Mouse (Mus musculus): ENCODE results near the gene Kcnd1. TPM values are rescaled to one million over a fixed set of nuclear protein-coding genes. Genes with fewer than 3 reads are reported as not detected.

Gene Kcnd1
- polyA plus RNA-seq, 1 experiment, result 0.79 TPM

DNA sequence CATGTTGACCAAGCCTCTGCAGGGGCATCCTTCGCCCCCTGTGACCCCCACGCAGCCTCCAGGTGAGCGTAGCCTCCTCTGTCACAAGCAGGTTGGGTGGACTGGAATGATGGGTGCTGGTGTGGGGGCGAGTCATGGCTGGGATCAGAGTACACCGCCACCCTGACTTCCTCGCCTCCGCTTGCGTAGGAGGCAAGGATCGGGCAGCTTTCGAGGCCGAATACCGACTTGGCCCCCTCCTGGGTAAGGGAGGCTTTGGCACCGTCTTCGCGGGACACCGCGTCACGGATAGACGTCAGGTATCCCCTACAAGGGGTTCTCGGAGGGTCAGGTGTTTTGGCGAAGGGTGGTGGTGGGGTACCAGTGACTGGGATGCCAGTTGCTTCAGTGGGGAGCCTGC lies 56.4 kb downstream of the Kcnd1 start:
- H3K4me3 ChIP-seq (ENCODE audit: control insufficient read depth, low read depth, low read length), result peak overlapping the region; percentile 84
- H3K36me3 ChIP-seq (ENCODE audit: control insufficient read depth, insufficient read depth, low read length), result no peaks in the 10 kb centered on the region
- H3K27ac ChIP-seq (ENCODE audit: control insufficient read depth, insufficient read depth, low read depth, low read length), result peak overlapping the region; percentile 73
- H3K27me3 ChIP-seq (ENCODE audit: control insufficient read depth, insufficient read depth, low read length), result no peaks in the 10 kb centered on the region
- H3K4me1 ChIP-seq (ENCODE audit: control insufficient read depth, insufficient read depth, low read length), result peaks cover 16% of the 10 kb centered on the region
- TF ChIP-seq POLR2A (IDR thresholded peaks at IDR 0.05; ENCODE audit: control insufficient read depth, low read depth, low read length), result no peak
- no peak for TF ChIP-seq CTCF (IDR thresholded peaks at IDR 0.05; ENCODE audit: control insufficient read depth, insufficient read depth, insufficient replicate concordance, low read depth, low read length)

DNA sequence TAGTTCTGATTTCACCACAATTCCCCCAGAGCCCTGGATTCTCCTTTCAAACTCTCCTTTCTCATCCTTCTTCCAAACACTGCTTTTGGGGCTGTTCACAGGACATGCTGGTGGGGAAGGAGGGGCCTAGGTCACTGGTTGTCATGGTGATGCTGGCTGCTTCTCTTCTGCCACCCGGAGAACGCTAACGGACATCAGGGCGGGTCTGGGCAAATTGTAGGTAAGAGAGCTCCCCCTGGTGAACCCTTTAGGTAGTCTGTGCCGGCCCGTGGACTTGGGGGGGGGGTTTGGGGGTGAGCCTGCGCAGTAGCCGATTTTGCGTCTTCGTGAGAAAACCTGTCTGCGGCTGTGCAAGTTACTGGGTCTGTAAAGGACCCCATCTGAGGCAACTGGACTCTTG lies 57.7 kb downstream of the Kcnd1 start:
- peak overlapping the region; percentile 80 for H3K27ac ChIP-seq (ENCODE audit: control insufficient read depth, insufficient read depth, low read depth, low read length)
- peaks cover 16% of the 10 kb centered on the region for H3K4me1 ChIP-seq (ENCODE audit: control insufficient read depth, insufficient read depth, low read length)
- peak overlapping the region; percentile 50 for H3K4me3 ChIP-seq (ENCODE audit: control insufficient read depth, low read depth, low read length)
- H3K27me3 ChIP-seq (ENCODE audit: control insufficient read depth, insufficient read depth, low read length), result no peaks in the 10 kb centered on the region
- TF ChIP-seq POLR2A (IDR thresholded peaks at IDR 0.05; ENCODE audit: control insufficient read depth, low read depth, low read length) (0 out of 2 replicates have a peak, but pooled peaks have one; percentile 19), CTCF (IDR thresholded peaks at IDR 0.05; ENCODE audit: control insufficient read depth, insufficient read depth, insufficient replicate concordance, low read depth, low read length) (0 out of 2 replicates have a peak, but pooled peaks have one; percentile 13)
- H3K36me3 ChIP-seq (ENCODE audit: control insufficient read depth, insufficient read depth, low read length), result no peaks in the 10 kb centered on the region

DNA sequence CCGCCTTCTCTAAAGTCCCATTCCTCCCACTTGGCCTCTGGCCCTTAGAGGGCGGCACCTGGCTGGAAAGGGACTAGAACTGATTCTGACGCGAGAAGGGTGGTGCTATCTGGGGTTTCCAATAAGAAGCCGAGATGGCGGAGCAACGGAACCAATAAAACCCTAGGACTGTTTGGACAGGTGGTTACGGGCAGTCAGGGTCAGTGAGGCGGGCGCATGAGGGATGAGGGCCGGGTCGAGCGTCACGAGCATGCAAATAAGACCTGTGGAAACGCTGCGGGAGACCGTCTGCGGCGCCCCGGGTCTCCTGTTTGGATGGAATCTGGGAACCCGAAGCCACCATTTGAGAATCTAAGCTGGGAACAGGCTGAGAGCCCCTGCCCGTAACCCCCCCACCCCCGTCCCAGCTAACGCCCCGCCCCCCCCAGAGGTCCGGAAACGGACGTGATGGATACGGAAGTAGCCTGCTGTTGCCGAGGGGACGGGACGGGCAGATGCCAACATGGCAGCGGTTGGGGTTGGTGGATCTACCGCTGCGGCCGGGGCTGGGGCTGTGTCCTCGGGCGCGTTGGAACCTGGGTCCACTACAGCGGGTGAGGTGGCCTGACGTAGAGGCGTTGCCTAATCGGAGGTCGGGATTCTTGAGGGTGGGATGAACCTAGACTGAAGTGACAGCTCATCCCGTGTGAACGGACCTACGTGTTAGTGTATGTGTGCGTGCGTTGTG lies 61.9 kb downstream of the Kcnd1 start, which contains the start of gene Slc35a2:
Gene Slc35a2, plus strand, starts transcription at position 188 of the 727 bp plus-strand sequence.
- H3K4me3 ChIP-seq (ENCODE audit: control insufficient read depth, low read depth, low read length), result peak within 1 kb of the TSS; percentile 98
- TF ChIP-seq POLR2A (IDR thresholded peaks at IDR 0.05; ENCODE audit: control insufficient read depth, low read depth, low read length) (peak; percentile 74), CTCF (IDR thresholded peaks at IDR 0.05; ENCODE audit: control insufficient read depth, insufficient read depth, insufficient replicate concordance, low read depth, low read length) (no peak)
- no peaks in the 10 kb centered on the region for H3K36me3 ChIP-seq (ENCODE audit: control insufficient read depth, insufficient read depth, low read length)
- no peaks in the 10 kb centered on the region for H3K27me3 ChIP-seq (ENCODE audit: control insufficient read depth, insufficient read depth, low read length)
- peak within 1 kb of the TSS; percentile 96 for H3K27ac ChIP-seq (ENCODE audit: control insufficient read depth, insufficient read depth, low read depth, low read length)
- peaks cover 11% of the 10 kb centered on the region for H3K4me1 ChIP-seq (ENCODE audit: control insufficient read depth, insufficient read depth, low read length)

Other genes starting within 250 kb of the Kcnd1 start
- 0.23 and 0.26 TPM in 2 replicates for gene Foxp3, start 248.6 kb upstream of the Kcnd1 start, polyA plus RNA-seq (2012; rRNA removed)
- 3.0 and 3.1 TPM in 2 replicates for gene Ppp1r3f, start 248.0 kb upstream of the Kcnd1 start, polyA plus RNA-seq (2012; rRNA removed)
- gene Ccdc22, start 216.8 kb upstream of the Kcnd1 start, polyA plus RNA-seq (2012; rRNA removed), result 1.4 and 1.8 TPM in 2 replicates
- 0.09 and 0.11 TPM in 2 replicates for gene Cacna1f, start 215.2 kb upstream of the Kcnd1 start, polyA plus RNA-seq (2012; rRNA removed)
- gene Syp, start 183.8 kb upstream of the Kcnd1 start, polyA plus RNA-seq (2012; rRNA removed), result 0.28 and 0.33 TPM in 2 replicates
- gene Prickle3, start 165.0 kb upstream of the Kcnd1 start, polyA plus RNA-seq (2012; rRNA removed), result 1.1 and 1.5 TPM in 2 replicates
- gene Plp2, start 150.9 kb upstream of the Kcnd1 start, polyA plus RNA-seq (2012; rRNA removed), result 6.2 and 12.9 TPM in 2 replicates
- 0.17 and 0.21 TPM in 2 replicates for gene Magix, start 141.0 kb upstream of the Kcnd1 start, polyA plus RNA-seq (2012; rRNA removed)
- gene Gpkow, start 125.2 kb upstream of the Kcnd1 start, polyA plus RNA-seq (2012; rRNA removed), result 3.8 and 4.0 TPM in 2 replicates
- 8.0 and 9.4 TPM in 2 replicates for gene Wdr45, start 108.0 kb upstream of the Kcnd1 start, polyA plus RNA-seq (2012; rRNA removed)
- 0.32 and 0.40 TPM in 2 replicates for gene Gm45208, start 100.0 kb upstream of the Kcnd1 start, polyA plus RNA-seq (2012; rRNA removed)
- 1.5 and 2.8 TPM in 2 replicates for gene Praf2, start 93.8 kb upstream of the Kcnd1 start, polyA plus RNA-seq (2012; rRNA removed)
- gene Ccdc120, start 71.4 kb upstream of the Kcnd1 start, polyA plus RNA-seq (2012; rRNA removed), result 1.8 and 3.2 TPM in 2 replicates
- 11.9 and 14.2 TPM in 2 replicates for gene Tfe3, start 59.7 kb upstream of the Kcnd1 start, polyA plus RNA-seq (2012; rRNA removed)
- gene Gripap1, start 32.5 kb upstream of the Kcnd1 start, polyA plus RNA-seq (2012; rRNA removed), result 11.3 and 11.9 TPM in 2 replicates
- gene Otud5, start 19.1 kb downstream of the Kcnd1 start, polyA plus RNA-seq (2012; rRNA removed), result 7.0 and 8.2 TPM in 2 replicates
- gene Pim2, start 56.0 kb downstream of the Kcnd1 start, polyA plus RNA-seq (2012; rRNA removed), result 4.5 and 4.6 TPM in 2 replicates
- gene Slc35a2, start 61.7 kb downstream of the Kcnd1 start, polyA plus RNA-seq (2012; rRNA removed), result 19.8 and 22.3 TPM in 2 replicates
- gene Pqbp1, start 77.0 kb downstream of the Kcnd1 start, polyA plus RNA-seq (2012; rRNA removed), result 6.9 and 7.2 TPM in 2 replicates
- gene Timm17b, start 77.1 kb downstream of the Kcnd1 start, polyA plus RNA-seq (2012; rRNA removed), result 19.0 and 21.0 TPM in 2 replicates
- not detected in 2 replicates for gene Gm10491, start 85.5 kb downstream of the Kcnd1 start, polyA plus RNA-seq (2012; rRNA removed)
- not detected in 2 replicates for gene Gm10490, start 87.3 kb downstream of the Kcnd1 start, polyA plus RNA-seq (2012; rRNA removed)
- gene Pcsk1n, start 97.5 kb downstream of the Kcnd1 start, polyA plus RNA-seq (2012; rRNA removed), result 8.2 and 10.0 TPM in 2 replicates
- gene Eras, start 106.3 kb downstream of the Kcnd1 start, polyA plus RNA-seq (2012; rRNA removed), result 0.32 and 0.41 TPM in 2 replicates
- gene Hdac6, start 125.6 kb downstream of the Kcnd1 start, polyA plus RNA-seq (2012; rRNA removed), result 63.1 and 65.4 TPM in 2 replicates
- 16.8 and 22.1 TPM in 2 replicates for gene Gata1, start 155.8 kb downstream of the Kcnd1 start, polyA plus RNA-seq (2012; rRNA removed)
- gene Glod5, start 196.2 kb downstream of the Kcnd1 start, polyA plus RNA-seq (2012; rRNA removed), result not detected in 2 replicates